Mouse (Mus musculus) ES-Bruce4 (cell line): ENCODE data around the gene Cep85l. TPM values are rescaled to one million over a fixed set of nuclear protein-coding genes. Genes with fewer than 3 reads are reported as not detected.

ENCODE experiments used
- H3K27ac ChIP-seq: 2 replicates; pipeline ENCODE4 v1.5.1; 2012; ENCODE audit warnings: low read length, inconsistent platforms; ENCODE audit not compliant: insufficient read depth
- H3K27me3 ChIP-seq: 2 replicates; pipeline ENCODE4 v1.6.1; 2012; ENCODE audit warnings: mild to moderate bottlenecking, low read length, inconsistent platforms; ENCODE audit not compliant: control insufficient read depth, poor library complexity, insufficient read depth, severe bottlenecking
- H3K36me3 ChIP-seq: 2 replicates; pipeline ENCODE4 v1.6.1; 2012; ENCODE audit warnings: inconsistent platforms, mild to moderate bottlenecking, low read length, moderate library complexity; ENCODE audit not compliant: control insufficient read depth, poor library complexity, insufficient read depth, severe bottlenecking
- H3K4me1 ChIP-seq: one replicate; pipeline ENCODE4 v1.8.1; 2011; ENCODE audit warnings: low read length; ENCODE audit not compliant: control insufficient read depth, insufficient read depth
- H3K4me3 ChIP-seq: 2 replicates; pipeline ENCODE4 v1.5.1; 2011; ENCODE audit warnings: low read depth, mild to moderate bottlenecking, low read length
- H3K9ac ChIP-seq: 2 replicates; pipeline ENCODE4 v1.6.1; 2012; ENCODE audit warnings: low read depth, mild to moderate bottlenecking, inconsistent platforms; ENCODE audit not compliant: poor library complexity, severe bottlenecking
- H3K9me3 ChIP-seq: replicated peaks from 2 replicates; pipeline ENCODE4 v1.6.1; 2012; ENCODE audit warnings: mild to moderate bottlenecking, low read length, inconsistent platforms; ENCODE audit not compliant: control insufficient read depth, poor library complexity, insufficient read depth, severe bottlenecking
- CTCF ChIP-seq: IDR thresholded peaks from one replicate; pipeline ENCODE4 v1.8.1; 2011; ENCODE audit warnings: low read depth, low read length
- EP300 ChIP-seq: IDR thresholded peaks from 2 replicates; pipeline ENCODE4 v1.6.1; 2011; ENCODE audit warnings: low read depth, low read length; ENCODE audit not compliant: insufficient read depth
- POLR2A ChIP-seq: IDR thresholded peaks from one replicate; pipeline ENCODE4 v1.8.1; 2011; ENCODE audit warnings: low read length; ENCODE audit not compliant: insufficient read depth
- polyA plus RNA-seq: library from polyadenylated mRNA; stranded (reverse); fragments of >200 nt; gene quantifications from 2 replicates; pipeline ENCODE4 v1.2.4, GENCODE M21; 2011; ENCODE audit warnings: low read depth; ENCODE audit not compliant: missing spikeins, insufficient read depth, insufficient read length

Gene Cep85l
- polyA plus RNA-seq, 1 experiment: 5.0 TPM

GRCm38 (mm10) chr10:53402293-53402692 is 22.5 kb upstream of the Cep85l start:
- TF ChIP-seq POLR2A (no peak), EP300 (no peak)
- Histone ChIP-seq H3K27me3 (no peaks in the 10 kb centered on the region), H3K36me3 (no peaks in the 10 kb centered on the region), H3K9ac (no peak overlapping the region), H3K4me3 (no peak overlapping the region), H3K9me3 (0 out of 2 replicates have a peak, but pooled peaks cover 3% of the 10 kb centered on the region), H3K27ac (no peak overlapping the region), H3K4me1 (no peaks in the 10 kb centered on the region)

GRCm38 (mm10) chr10:53399053-53399452 is 19.3 kb upstream of the Cep85l start:
- no peak overlapping the region for H3K27ac ChIP-seq
- TF ChIP-seq CTCF (no peak), EP300 (no peak), POLR2A (no peak)

GRCm38 (mm10) chr10:53398540-53398902 is 18.8 kb upstream of the Cep85l start:
- H3K9ac ChIP-seq: no peak overlapping the region
- no peaks in the 10 kb centered on the region for H3K4me1 ChIP-seq
- no peak overlapping the region for H3K27ac ChIP-seq

More at GRCm38 (mm10) chr10:53399053-53399452, 19.3 kb upstream of the Cep85l start:
- no peak overlapping the region for H3K4me3 ChIP-seq
- H3K4me1 ChIP-seq: no peaks in the 10 kb centered on the region
- H3K9ac ChIP-seq: no peak overlapping the region
- 0 out of 2 replicates have a peak, but pooled peaks cover 3% of the 10 kb centered on the region for H3K9me3 ChIP-seq
- H3K36me3 ChIP-seq: no peaks in the 10 kb centered on the region
- no peaks in the 10 kb centered on the region for H3K27me3 ChIP-seq

GRCm38 (mm10) chr10:53397846-53398539 is 18.2 kb upstream of the Cep85l start:
- no peaks in the 10 kb centered on the region for H3K4me1 ChIP-seq
- H3K27ac ChIP-seq: no peak overlapping the region
- no peak overlapping the region for H3K4me3 ChIP-seq
- no peak overlapping the region for H3K9ac ChIP-seq
- 0 out of 2 replicates have a peak, but pooled peaks cover 3% of the 10 kb centered on the region for H3K9me3 ChIP-seq
- H3K36me3 ChIP-seq: no peaks in the 10 kb centered on the region
- TF ChIP-seq CTCF: no peak
- TF ChIP-seq POLR2A: no peak
- no peak for TF ChIP-seq EP300
- no peaks in the 10 kb centered on the region for H3K27me3 ChIP-seq

More at GRCm38 (mm10) chr10:53398540-53398902, 18.8 kb upstream of the Cep85l start:
- TF ChIP-seq POLR2A (no peak), CTCF (no peak), EP300 (no peak)
- Histone ChIP-seq H3K36me3 (no peaks in the 10 kb centered on the region), H3K27me3 (no peaks in the 10 kb centered on the region), H3K9me3 (0 out of 2 replicates have a peak, but pooled peaks cover 3% of the 10 kb centered on the region), H3K4me3 (peak overlapping the region; percentile 32; the same call in 1 of the 2 replicates)

GRCm38 (mm10) chr10:53394923-53395629 is 15.3 kb upstream of the Cep85l start:
- no peak overlapping the region for H3K4me3 ChIP-seq
- H3K4me1 ChIP-seq: no peaks in the 10 kb centered on the region
- H3K9ac ChIP-seq: no peak overlapping the region
- H3K27ac ChIP-seq: no peak overlapping the region
- H3K27me3 ChIP-seq: no peaks in the 10 kb centered on the region
- no peak for TF ChIP-seq POLR2A
- TF ChIP-seq EP300: no peak
- H3K36me3 ChIP-seq: no peaks in the 10 kb centered on the region
- H3K9me3 ChIP-seq: no peaks in the 10 kb centered on the region

GRCm38 (mm10) chr10:53388227-53388920 is 8.6 kb upstream of the Cep85l start:
- Histone ChIP-seq H3K4me3 (no peak overlapping the region), H3K27ac (no peak overlapping the region), H3K4me1 (no peaks in the 10 kb centered on the region), H3K9me3 (no peaks in the 10 kb centered on the region), H3K36me3 (no peaks in the 10 kb centered on the region), H3K9ac (no peak overlapping the region), H3K27me3 (no peaks in the 10 kb centered on the region)
- no peak for TF ChIP-seq CTCF
- no peak for TF ChIP-seq EP300
- TF ChIP-seq POLR2A: no peak
